In genomic region chr4:120104599-120104998, GRCm38 (mm10) we compare ENCODE assay signal across 9 mouse cellular contexts. TPM values are rescaled to one million over a fixed set of nuclear protein-coding genes. Genes with fewer than 3 reads are reported as not detected.
DNase-seq lines count a peak whose midpoint lies in the region; ATAC-seq and TF ChIP-seq lines count a peak whose summit lies in the region.
"Had no signal": no experiment of that assay in that cellular context is flagged by ENCODE, and none has a peak within 500 bp of the region (broad histone marks: within the 10 kb centered on the region; RNA-seq: fewer than 3 reads in every experiment).

No protein-coding gene starts in this region.

- H3K36me3 ChIP-seq in heart, embryonic 11.5 days (ENCODE audit: control insufficient read depth, insufficient read depth, low read length), result no peaks in the 10 kb centered on the region
- peaks cover 8% of the 10 kb centered on the region; the same call in 1 of the 2 replicates for H3K36me3 ChIP-seq in thymus, adult 2 months (ENCODE audit: control insufficient read depth, insufficient read depth, low read length)

- no peak overlapping the region for H3K9ac ChIP-seq in heart, embryonic 11.5 days (ENCODE audit: low read depth, low read length)

- H3K27me3 ChIP-seq in heart, embryonic 11.5 days (ENCODE audit: control insufficient read depth, insufficient read depth, low read length), result no peaks in the 10 kb centered on the region
- H3K27me3 ChIP-seq in thymus, adult 2 months (ENCODE audit: control insufficient read depth, insufficient read depth, low read length), result no peaks in the 10 kb centered on the region

- 42% methylated on average over 5 of the region's 5 CpGs for WGBS in heart, embryonic 11.5 days (ENCODE audit: insufficient replicate concordance)
- WGBS in thymus, adult 2 months, result 63% methylated on average over 5 of the region's 5 CpGs

- ATAC-seq in heart, embryonic 11.5 days (replicated peaks; ENCODE audit: insufficient number of reproducible peaks, low FRiP score, low TSS enrichment), result no peak

- TF ChIP-seq CTCF in thymus, adult 2 months (IDR thresholded peaks at IDR 0.05; ENCODE audit: borderline replicate concordance, control insufficient read depth, extremely low read depth, insufficient read depth, low read length, poor library complexity), result peak; percentile 68; the same call in 1 of the 2 replicates

- no peak overlapping the region for H3K4me3 ChIP-seq in heart, embryonic 11.5 days (ENCODE audit: low read depth, low read length)
- no peak overlapping the region for H3K4me3 ChIP-seq in thymus, adult 2 months (ENCODE audit: control insufficient read depth, insufficient read depth, low read length)

- H3K4me1 ChIP-seq in heart, embryonic 11.5 days (ENCODE audit: control insufficient read depth, insufficient read depth, low read length), result no peaks in the 10 kb centered on the region
- H3K4me1 ChIP-seq in thymus, adult 2 months (replicated peaks; ENCODE audit: control insufficient read depth, insufficient read depth, low read length), result no peaks in the 10 kb centered on the region

- H3K9me3 ChIP-seq in heart, embryonic 11.5 days (replicated peaks; ENCODE audit: control insufficient read depth, low read length), result no peaks in the 10 kb centered on the region

- no peak for TF ChIP-seq POLR2A in thymus, adult 2 months (IDR thresholded peaks at IDR 0.05; ENCODE audit: control insufficient read depth, extremely low read depth, insufficient read depth, low read length, poor library complexity)

- no peak overlapping the region for H3K4me2 ChIP-seq in heart, embryonic 11.5 days

- H3K27ac ChIP-seq in heart, embryonic 11.5 days (ENCODE audit: low read depth, low read length), result no peak overlapping the region
- H3K27ac ChIP-seq in thymus, adult 2 months (ENCODE audit: control insufficient read depth, insufficient read depth, low read length), result no peak overlapping the region

- DNase-seq in heart, adult 8-10 months (ENCODE audit: low spot score), result peak; percentile 36
- DNase-seq in MN1 (ENCODE audit: low spot score), result peak; percentile 39
- DNase-seq in cerebellum, adult 9-10 months, result peak; percentile 80
- peak; percentile 42 for DNase-seq in gastrocnemius, postnatal 25 days
- DNase-seq in layer of hippocampus, postnatal 25 days (ENCODE audit: extremely low spot score in 1 of 2, low spot score in 1 of 2), result peak; percentile 69 to 91
- peak; percentile 58 for DNase-seq in naive thymus-derived CD4-positive, alpha-beta T cell, adult 2 months (ENCODE audit: low read depth)
- peak; percentile 75 for DNase-seq in thymus, adult 2 months

RNA-seq across cellular contexts. Expression of gene AL607142.1, which starts 39.8 kb away (rescaled TPM):
- total RNA-seq in heart, adult 8-10 months (2022), result not detected
- polyA plus RNA-seq in heart, embryonic 11.5 days (2014; fragmentation: Nextera tagmentation; extraction: Ambion mirVana), result not detected in 2 replicates
- not detected for total RNA-seq in gastrocnemius, postnatal 25 days (2021)
- total RNA-seq in layer of hippocampus, postnatal 25 days (2021), result not detected
- polyA plus RNA-seq in thymus, adult 2 months (2012; rRNA removed), result not detected in 2 replicates
- total RNA-seq: layer of hippocampus, adult 18-20 months had no signal

RNA-seq across cellular contexts. Expression of gene Edn2, which starts 56.4 kb away (rescaled TPM):
- not detected for total RNA-seq in heart, adult 8-10 months (2022)
- polyA plus RNA-seq in heart, embryonic 11.5 days (2014; fragmentation: Nextera tagmentation; extraction: Ambion mirVana), result 0.30 and 0.87 TPM in 2 replicates
- not detected for total RNA-seq in gastrocnemius, postnatal 25 days (2021)
- not detected for total RNA-seq in layer of hippocampus, postnatal 25 days (2021)
- 0.65 and 1.2 TPM in 2 replicates for polyA plus RNA-seq in thymus, adult 2 months (2012; rRNA removed)
- total RNA-seq: layer of hippocampus, adult 18-20 months had no signal
